Mouse (Mus musculus) megakaryocyte-erythroid progenitor cell, adult 5-6 weeks (primary cell): ENCODE results near the gene Mst1r. TPM values are rescaled to one million over a fixed set of nuclear protein-coding genes. Genes with fewer than 3 reads are reported as not detected.

Source experiments
- total RNA-seq, 2 experiments: library from RNA; stranded (forward) in 1 of 2; stranded (reverse) in 1 of 2; fragments of 200-1000, 215-1000 nt in 1 of 2; fragments of >200 nt in 1 of 2; fragmentation: Nextera tagmentation in 1 of 2; gene quantifications; 2 replicates each; pipeline ENCODE4 v1.2.3; 2014 to 2017

Mst1r gene
- total RNA-seq, 2 experiments from 2014 or later: not detected

Other genes starting within 250 kb of the Mst1r start
- not detected in 2 replicates for gene Slc38a3, start 237.3 kb upstream of the Mst1r start, total RNA-seq (2014; fragmentation: Nextera tagmentation)
- gene Slc38a3, start 237.3 kb upstream of the Mst1r start, total RNA-seq (2017): not detected in 2 replicates
- not detected in 2 replicates for gene Gnat1, start 227.2 kb upstream of the Mst1r start, total RNA-seq (2014; fragmentation: Nextera tagmentation)
- gene Gnat1, start 227.2 kb upstream of the Mst1r start, total RNA-seq (2017): 5.3 TPM in 1 of 2 replicates, not detected in the other
- 0.94 TPM in 1 of 2 replicates, not detected in the other for gene Sema3f, start 196.4 kb upstream of the Mst1r start, total RNA-seq (2014; fragmentation: Nextera tagmentation)
- not detected in 2 replicates for gene Sema3f, start 196.4 kb upstream of the Mst1r start, total RNA-seq (2017)
- gene Rbm5, start 135.9 kb upstream of the Mst1r start, total RNA-seq (2014; fragmentation: Nextera tagmentation): 172 and 186 TPM in 2 replicates
- gene Rbm5, start 135.9 kb upstream of the Mst1r start, total RNA-seq (2017): 236 and 244 TPM in 2 replicates
- 123 and 150 TPM in 2 replicates for gene Rbm6, start 33.6 kb upstream of the Mst1r start, total RNA-seq (2014; fragmentation: Nextera tagmentation)
- 164 and 174 TPM in 2 replicates for gene Rbm6, start 33.6 kb upstream of the Mst1r start, total RNA-seq (2017)
- gene Mon1a, start 18.7 kb upstream of the Mst1r start, total RNA-seq (2014; fragmentation: Nextera tagmentation): 3.7 and 7.2 TPM in 2 replicates
- 6.1 and 12.6 TPM in 2 replicates for gene Mon1a, start 18.7 kb upstream of the Mst1r start, total RNA-seq (2017)
- not detected in 2 replicates for gene Actl11, start 21.6 kb downstream of the Mst1r start, total RNA-seq (2014; fragmentation: Nextera tagmentation)
- gene Actl11, start 21.6 kb downstream of the Mst1r start, total RNA-seq (2017): not detected in 2 replicates
- gene Camkv, start 28.8 kb downstream of the Mst1r start, total RNA-seq (2014; fragmentation: Nextera tagmentation): 0.22 TPM in 1 of 2 replicates, not detected in the other
- not detected in 2 replicates for gene Camkv, start 28.8 kb downstream of the Mst1r start, total RNA-seq (2017)
- 22.4 and 31.0 TPM in 2 replicates for gene Traip, start 43.3 kb downstream of the Mst1r start, total RNA-seq (2014; fragmentation: Nextera tagmentation)
- 17.2 and 18.4 TPM in 2 replicates for gene Traip, start 43.3 kb downstream of the Mst1r start, total RNA-seq (2017)
- 111 and 114 TPM in 2 replicates for gene Uba7, start 68.6 kb downstream of the Mst1r start, total RNA-seq (2014; fragmentation: Nextera tagmentation)
- gene Uba7, start 68.6 kb downstream of the Mst1r start, total RNA-seq (2017): 17.7 and 30.3 TPM in 2 replicates
- gene Gm20661, start 76.2 kb downstream of the Mst1r start, total RNA-seq (2014; fragmentation: Nextera tagmentation): not detected in 2 replicates
- 0.42 TPM in 1 of 2 replicates, not detected in the other for gene Gm20661, start 76.2 kb downstream of the Mst1r start, total RNA-seq (2017)
- gene Inka1, start 79.0 kb downstream of the Mst1r start, total RNA-seq (2014; fragmentation: Nextera tagmentation): 23.1 and 29.7 TPM in 2 replicates
- 28.6 and 47.3 TPM in 2 replicates for gene Inka1, start 79.0 kb downstream of the Mst1r start, total RNA-seq (2017)
- gene Cdhr4, start 85.6 kb downstream of the Mst1r start, total RNA-seq (2014; fragmentation: Nextera tagmentation): 0.37 TPM in 1 of 2 replicates, not detected in the other
- gene Cdhr4, start 85.6 kb downstream of the Mst1r start, total RNA-seq (2017): 0.88 TPM in 1 of 2 replicates, not detected in the other
- gene Gm20662, start 89.5 kb downstream of the Mst1r start, total RNA-seq (2014; fragmentation: Nextera tagmentation): not detected in 2 replicates
- gene Gm20662, start 89.5 kb downstream of the Mst1r start, total RNA-seq (2017): not detected in 2 replicates
- gene Ip6k1, start 95.6 kb downstream of the Mst1r start, total RNA-seq (2014; fragmentation: Nextera tagmentation): 30.6 and 36.6 TPM in 2 replicates
- 31.9 and 36.9 TPM in 2 replicates for gene Ip6k1, start 95.6 kb downstream of the Mst1r start, total RNA-seq (2017)
- gene Gmppb, start 142.4 kb downstream of the Mst1r start, total RNA-seq (2014; fragmentation: Nextera tagmentation): 7.8 and 15.0 TPM in 2 replicates
- 10.7 and 19.2 TPM in 2 replicates for gene Gmppb, start 142.4 kb downstream of the Mst1r start, total RNA-seq (2017)
- 0.92 TPM in 1 of 2 replicates, not detected in the other for gene Amigo3, start 146.3 kb downstream of the Mst1r start, total RNA-seq (2014; fragmentation: Nextera tagmentation)
- 1.1 and 3.1 TPM in 2 replicates for gene Amigo3, start 146.3 kb downstream of the Mst1r start, total RNA-seq (2017)
- not detected in 2 replicates for gene Mst1, start 173.6 kb downstream of the Mst1r start, total RNA-seq (2014; fragmentation: Nextera tagmentation)
- gene Mst1, start 173.6 kb downstream of the Mst1r start, total RNA-seq (2017): 0.30 TPM in 1 of 2 replicates, not detected in the other
- 140 and 141 TPM in 2 replicates for gene Rnf123, start 176.5 kb downstream of the Mst1r start, total RNA-seq (2014; fragmentation: Nextera tagmentation)
- gene Rnf123, start 176.5 kb downstream of the Mst1r start, total RNA-seq (2017): 41.2 and 65.5 TPM in 2 replicates
- 162 and 202 TPM in 2 replicates for gene Apeh, start 187.7 kb downstream of the Mst1r start, total RNA-seq (2014; fragmentation: Nextera tagmentation)
- gene Apeh, start 187.7 kb downstream of the Mst1r start, total RNA-seq (2017): 119 and 214 TPM in 2 replicates